Mouse (Mus musculus): ENCODE measurements around the gene Rcsd1. TPM values are rescaled to one million over a fixed set of nuclear protein-coding genes. Genes with fewer than 3 reads are reported as not detected.
A peak's percentile ranks its signal among the peaks of the same experiment; 100 is the strongest.

The Rcsd1 gene
- polyA plus RNA-seq, 1 experiment from 2014 or later = 47.8 TPM

GRCm38 (mm10) chr1:165604203-165604602, 105.4 kb downstream of the Rcsd1 start:
- Histone ChIP-seq H3K4me2 (ENCODE audit: low read depth, low read length) (no peak overlapping the region), H3K27me3 (ENCODE audit: control insufficient read depth, insufficient read depth, low read depth, low read length) (no peaks in the 10 kb centered on the region), H3K9ac (ENCODE audit: low read length) (no peak overlapping the region), H3K9me3 (ENCODE audit: control insufficient read depth, low read length) (no peaks in the 10 kb centered on the region), H3K36me3 (ENCODE audit: control insufficient read depth, insufficient read depth, low read length) (peaks cover 39% of the 10 kb centered on the region), H3K27ac (ENCODE audit: low read length) (no peak overlapping the region), H3K4me3 (ENCODE audit: low read length) (no peak overlapping the region), H3K4me1 (replicated peaks; ENCODE audit: control insufficient read depth, insufficient read depth, low read length) (peaks cover 13% of the 10 kb centered on the region)
- no peak for ATAC-seq (ENCODE audit: low read depth)
- 68% methylated on average over 8 of the region's 8 CpGs for WGBS

GRCm38 (mm10) chr1:165603218-165603617, 106.3 kb downstream of the Rcsd1 start:
- Histone ChIP-seq H3K9ac (ENCODE audit: low read length) (no peak overlapping the region), H3K4me2 (ENCODE audit: low read depth, low read length) (no peak overlapping the region), H3K4me3 (ENCODE audit: low read length) (no peak overlapping the region), H3K36me3 (ENCODE audit: control insufficient read depth, insufficient read depth, low read length) (peaks cover 41% of the 10 kb centered on the region), H3K27ac (ENCODE audit: low read length) (peak overlapping the region; percentile 50), H3K4me1 (replicated peaks; ENCODE audit: control insufficient read depth, insufficient read depth, low read length) (peaks cover 9% of the 10 kb centered on the region), H3K27me3 (ENCODE audit: control insufficient read depth, insufficient read depth, low read depth, low read length) (no peaks in the 10 kb centered on the region), H3K9me3 (ENCODE audit: control insufficient read depth, low read length) (no peaks in the 10 kb centered on the region)
- 44% methylated on average over 14 of the region's 14 CpGs for WGBS
- ATAC-seq (ENCODE audit: low read depth) = peak; percentile 91

GRCm38 (mm10) chr1:165601775-165602280, 107.7 kb downstream of the Rcsd1 start:
- 83% methylated on average over 10 of the region's 10 CpGs for WGBS
- peaks cover 9% of the 10 kb centered on the region for H3K4me1 ChIP-seq (replicated peaks; ENCODE audit: control insufficient read depth, insufficient read depth, low read length)
- H3K27ac ChIP-seq (ENCODE audit: low read length) = no peak overlapping the region
- H3K36me3 ChIP-seq (ENCODE audit: control insufficient read depth, insufficient read depth, low read length) = peaks cover 34% of the 10 kb centered on the region
- H3K4me3 ChIP-seq (ENCODE audit: low read length) = no peak overlapping the region
- no peak overlapping the region for H3K4me2 ChIP-seq (ENCODE audit: low read depth, low read length)
- H3K27me3 ChIP-seq (ENCODE audit: control insufficient read depth, insufficient read depth, low read depth, low read length) = no peaks in the 10 kb centered on the region
- no peaks in the 10 kb centered on the region for H3K9me3 ChIP-seq (ENCODE audit: control insufficient read depth, low read length)
- H3K9ac ChIP-seq (ENCODE audit: low read length) = no peak overlapping the region
- no peak for ATAC-seq (ENCODE audit: low read depth)

Small RNAs within 50 kb of the gene (microRNA-seq; reads per million reads assigned to microRNA genes)
- gene Gm44458 = not detected

Other genes with a start within 250 kb of the Rcsd1 start
- 15.9 and 18.9 TPM in 2 replicates for gene Dcaf6, start 249.3 kb downstream of the Rcsd1 start, polyA plus RNA-seq (2015; fragmentation: Nextera tagmentation; extraction: Ambion mirVana)
- gene Mpc2, start 249.1 kb downstream of the Rcsd1 start, polyA plus RNA-seq (2015; fragmentation: Nextera tagmentation; extraction: Ambion mirVana) = 137 and 144 TPM in 2 replicates
- not detected in 2 replicates for gene Adcy10, start 224.6 kb downstream of the Rcsd1 start, polyA plus RNA-seq (2015; fragmentation: Nextera tagmentation; extraction: Ambion mirVana)
- gene Mpzl1, start 75.2 kb downstream of the Rcsd1 start, polyA plus RNA-seq (2015; fragmentation: Nextera tagmentation; extraction: Ambion mirVana) = 176 and 183 TPM in 2 replicates
- gene Creg1, start 54.0 kb upstream of the Rcsd1 start, polyA plus RNA-seq (2015; fragmentation: Nextera tagmentation; extraction: Ambion mirVana) = 60.8 and 68.6 TPM in 2 replicates
- gene Cd247, start 78.9 kb upstream of the Rcsd1 start, polyA plus RNA-seq (2015; fragmentation: Nextera tagmentation; extraction: Ambion mirVana) = 2.1 and 2.8 TPM in 2 replicates